Mouse (Mus musculus) spleen, adult 2 months (tissue): ENCODE data around the gene 3110082I17Rik. TPM values are rescaled to one million over a fixed set of nuclear protein-coding genes. Genes with fewer than 3 reads are reported as not detected.

Experiments
- DNase-seq, 2 experiments: peaks; one replicate each; pipeline versions ENCODE4 v3.0.0 to v3.0.0-alpha.2; 2012 to 2021; ENCODE audit warnings: low spot score in 2 of 2, low read depth in 1 of 2
- H3K27ac ChIP-seq: fragments of 200-500 bp; 2 replicates; pipeline ENCODE4 v1.5.1; 2012; ENCODE audit warnings: low read length, inconsistent platforms; ENCODE audit not compliant: insufficient read depth
- H3K27me3 ChIP-seq: fragments of 200-500 bp; 2 replicates; pipeline ENCODE4 v1.6.1; 2012; ENCODE audit warnings: mild to moderate bottlenecking, moderate library complexity, low read length, inconsistent platforms; ENCODE audit not compliant: control insufficient read depth, insufficient read depth
- H3K36me3 ChIP-seq: fragments of 200-500 bp; 2 replicates; pipeline ENCODE4 v1.6.1; 2012; ENCODE audit warnings: mild to moderate bottlenecking, low read length, inconsistent platforms; ENCODE audit not compliant: control insufficient read depth, insufficient read depth
- H3K4me1 ChIP-seq: fragments of 200-500 bp; 2 replicates; pipeline ENCODE4 v1.6.1; 2011; ENCODE audit warnings: inconsistent platforms; ENCODE audit not compliant: control insufficient read depth, insufficient read depth, insufficient read length
- H3K4me3 ChIP-seq: fragments of 200-500 bp; 2 replicates; pipeline ENCODE4 v1.5.1; 2011; ENCODE audit warnings: mild to moderate bottlenecking, inconsistent platforms; ENCODE audit not compliant: insufficient read depth, insufficient read length; ENCODE audit errors: extremely low read depth
- CTCF ChIP-seq: fragments of 200-500 bp; IDR thresholded peaks from 2 replicates; pipeline ENCODE4 v1.5.1; 2011; ENCODE audit warnings: mild to moderate bottlenecking, inconsistent platforms; ENCODE audit not compliant: insufficient read depth, insufficient read length, insufficient replicate concordance; ENCODE audit errors: extremely low read depth
- POLR2A ChIP-seq: fragments of 200-500 bp; IDR thresholded peaks from 2 replicates; pipeline ENCODE4 v1.6.1; 2011; ENCODE audit warnings: low read depth, low read length, inconsistent platforms
- WGBS: fragments of 180-500 bp; shearing (Covaris S2); methylation state at CpG from one replicate; pipeline ENCODE4 v1.1.7; 2018; 5-methylcytosine and 5-hydroxymethylcytosine counted together
- polyA plus RNA-seq: library from polyadenylated mRNA; depleted of rRNA; stranded (reverse); fragments of >200 nt; gene quantifications from 2 replicates; pipeline ENCODE4 v1.2.3, GENCODE M21; 2012

Gene 3110082I17Rik
- polyA plus RNA-seq, 1 experiment, result 5.2 TPM

GRCm38 (mm10) chr5:139407121-139407885 lies 53.0 kb downstream of the 3110082I17Rik start:
- no peak for TF ChIP-seq CTCF
- no peak for TF ChIP-seq POLR2A
- Histone ChIP-seq H3K27me3 (no peaks in the 10 kb centered on the region), H3K36me3 (no peaks in the 10 kb centered on the region), H3K4me1 (peaks cover 14% of the 10 kb centered on the region; the same call in 1 of the 2 replicates), H3K27ac (peak overlapping the region; percentile 76), H3K4me3 (peak overlapping the region; percentile 49; the same call in 1 of the 2 replicates)
- WGBS, result 49% methylated on average over 14 of the region's 14 CpGs
- no peak for DNase-seq

- TF ChIP-seq CTCF, result no peak
- TF ChIP-seq POLR2A, result no peak
- Histone ChIP-seq H3K27me3 (no peaks in the 10 kb centered on the region), H3K4me1 (peaks cover 14% of the 10 kb centered on the region; the same call in 1 of the 2 replicates), H3K27ac (peak overlapping the region; percentile 56), H3K4me3 (peak overlapping the region; percentile 12; the same call in 1 of the 2 replicates), H3K36me3 (no peaks in the 10 kb centered on the region)
- DNase-seq, result no peak
- 68% methylated on average over 3 of the region's 3 CpGs for WGBS
These were observed 54.4 kb downstream of the 3110082I17Rik start for GRCm38 (mm10) chr5:139405953-139406352.

- H3K36me3 ChIP-seq, result no peaks in the 10 kb centered on the region
- peak overlapping the region; percentile 12; the same call in 1 of the 2 replicates for H3K4me3 ChIP-seq
- H3K4me1 ChIP-seq, result peaks cover 14% of the 10 kb centered on the region; the same call in 1 of the 2 replicates
- TF ChIP-seq CTCF, result no peak
- no peak for TF ChIP-seq POLR2A
- H3K27me3 ChIP-seq, result no peaks in the 10 kb centered on the region
- 42% methylated on average over 7 of the region's 7 CpGs for WGBS
- peak overlapping the region; percentile 56 for H3K27ac ChIP-seq
- DNase-seq, result no peak
These were observed 54.8 kb downstream of the 3110082I17Rik start for GRCm38 (mm10) chr5:139405478-139405877.

- Histone ChIP-seq H3K4me1 (peaks cover 14% of the 10 kb centered on the region; the same call in 1 of the 2 replicates), H3K36me3 (no peaks in the 10 kb centered on the region), H3K27ac (peak within 1 kb of the TSS; percentile 56), H3K4me3 (peak within 1 kb of the TSS; percentile 12; the same call in 1 of the 2 replicates), H3K27me3 (no peaks in the 10 kb centered on the region)
- DNase-seq, result no peak
- WGBS, result 52% methylated on average over 6 of the region's 6 CpGs
- TF ChIP-seq POLR2A (no peak), CTCF (no peak)
These were observed 55.4 kb downstream of the 3110082I17Rik start, which contains the start of gene C130050O18Rik for GRCm38 (mm10) chr5:139404801-139405401. Gene C130050O18Rik (plus strand): TSS chr5:139405280.

- Histone ChIP-seq H3K4me3 (no peak overlapping the region), H3K27me3 (no peaks in the 10 kb centered on the region), H3K4me1 (peaks cover 14% of the 10 kb centered on the region; the same call in 1 of the 2 replicates), H3K27ac (peak overlapping the region; percentile 43), H3K36me3 (no peaks in the 10 kb centered on the region)
- WGBS, result 46% methylated on average over 8 of the region's 8 CpGs
- no peak for DNase-seq
- TF ChIP-seq POLR2A (no peak), CTCF (no peak)
These were observed 56.6 kb downstream of the 3110082I17Rik start for GRCm38 (mm10) chr5:139403692-139404260.

- H3K36me3 ChIP-seq, result no peaks in the 10 kb centered on the region
- DNase-seq, result no peak
- H3K4me3 ChIP-seq, result no peak overlapping the region
- peaks cover 19% of the 10 kb centered on the region; the same call in 1 of the 2 replicates for H3K4me1 ChIP-seq
- 96% methylated on average over 2 of the region's 2 CpGs for WGBS
- no peak overlapping the region for H3K27ac ChIP-seq
- no peaks in the 10 kb centered on the region for H3K27me3 ChIP-seq
- no peak for TF ChIP-seq CTCF
- no peak for TF ChIP-seq POLR2A
These were observed 58.2 kb downstream of the 3110082I17Rik start for GRCm38 (mm10) chr5:139402106-139402505.
